Mouse (Mus musculus): ENCODE results near the gene Gp5.

GRCm38 (mm10) chr16:30266561-30266960 is 44.0 kb downstream of the Gp5 start:
- TF ChIP-seq POLR2A (IDR thresholded peaks at IDR 0.05; ENCODE audit: insufficient read length, low read depth), result no peak
- TF ChIP-seq MAX (IDR thresholded peaks at IDR 0.05; ENCODE audit: low read depth), result no peak
- TF ChIP-seq TCF12 (IDR thresholded peaks at IDR 0.05; ENCODE audit: insufficient read depth, poor library complexity, severe bottlenecking), result no peak
- no peak for TF ChIP-seq CEBPB (IDR thresholded peaks at IDR 0.05; ENCODE audit: insufficient read depth, poor library complexity, severe bottlenecking)
- no peak for TF ChIP-seq MYOG (IDR thresholded peaks at IDR 0.05; ENCODE audit: control insufficient read depth in 1 of 3, insufficient read depth in 1 of 3, insufficient read length in 2 of 3, low read depth in 2 of 3)
- no peak for TF ChIP-seq USF1 (IDR thresholded peaks at IDR 0.05; ENCODE audit: low read depth)
- no peak for TF ChIP-seq MYOD1 (IDR thresholded peaks at IDR 0.05; ENCODE audit: control insufficient read depth in 1 of 3, insufficient read length in 2 of 3, low read depth in 2 of 3)
- TF ChIP-seq E2F4 (IDR thresholded peaks at IDR 0.05; ENCODE audit: insufficient read depth), result no peak
